In genomic region chr8:22395256-22395655, GRCm38 (mm10) we compare ENCODE assay signal across 22 mouse cellular contexts. TPM values are rescaled to one million over a fixed set of nuclear protein-coding genes. Genes with fewer than 3 reads are reported as not detected.
DNase-seq lines count a peak whose midpoint lies in the region; ATAC-seq lines count a peak whose summit lies in the region.
"Had no signal": no experiment of that assay in that cellular context is flagged by ENCODE, and none has a peak within 500 bp of the region (broad histone marks: within the 10 kb centered on the region; RNA-seq: fewer than 3 reads in every experiment).

No protein-coding gene starts in this region.

- DNase-seq in cerebellum, adult 11-12 months = peak; percentile 52
- peak; percentile 61 for DNase-seq in cerebellum, adult 9-11 months
- no peak for DNase-seq in testis, postnatal 10 days (ENCODE audit: low spot score)
- no peak for DNase-seq in adrenal gland, postnatal 4 days (ENCODE audit: low spot score in 2 of 2)
- DNase-seq: adrenal gland, postnatal 14 days; gastrocnemius, postnatal 14 days; heart, adult 18-20 months; kidney, postnatal 4 days; layer of hippocampus, adult 9-11 months; lung, embryonic 14.5 days; right cerebral cortex, postnatal 25 days; thymus, postnatal 4 days had no signal

- ATAC-seq in cerebellum, adult (ENCODE audit: insufficient number of reproducible peaks, low FRiP score, low TSS enrichment) = no peak
- no peak for ATAC-seq in intestine, embryonic 16.5 days
- ATAC-seq in liver, embryonic 16.5 days (ENCODE audit: low read depth) = no peak
- ATAC-seq in hindbrain, embryonic 12.5 days (ENCODE audit: low FRiP score) = no peak
- ATAC-seq: forebrain, embryonic 16.5 days; inflammation-experienced regulatory T-cells, adult 6 months had no signal

- H3K4me3 ChIP-seq in intestine, embryonic 16.5 days (ENCODE audit: low read length) = no peak overlapping the region
- H3K4me3 ChIP-seq in liver, embryonic 16.5 days (ENCODE audit: low read depth, low read length) = no peak overlapping the region
- no peak overlapping the region for H3K4me3 ChIP-seq in hindbrain, embryonic 12.5 days
- H3K4me3 ChIP-seq: embryonic facial prominence, embryonic 10.5 days; hindbrain, embryonic 13.5 days; limb, embryonic 13.5 days; midbrain, embryonic 12.5 days had no signal

- peak overlapping the region; percentile 82 for H3K27ac ChIP-seq in intestine, embryonic 16.5 days (ENCODE audit: low read length)
- H3K27ac ChIP-seq in liver, embryonic 16.5 days (ENCODE audit: low read length) = peak overlapping the region; percentile 45; the same call in 1 of the 2 replicates
- no peak overlapping the region for H3K27ac ChIP-seq in hindbrain, embryonic 12.5 days
- H3K27ac ChIP-seq: embryonic facial prominence, embryonic 10.5 days; hindbrain, embryonic 13.5 days; limb, embryonic 13.5 days; midbrain, embryonic 12.5 days had no signal

- no peaks in the 10 kb centered on the region for H3K36me3 ChIP-seq in intestine, embryonic 16.5 days (ENCODE audit: control insufficient read depth, insufficient read depth, low read length)
- H3K36me3 ChIP-seq in liver, embryonic 16.5 days (ENCODE audit: control insufficient read depth, insufficient read depth) = peaks cover 3% of the 10 kb centered on the region; the same call in 1 of the 2 replicates
- peaks cover 4% of the 10 kb centered on the region; the same call in 1 of the 2 replicates for H3K36me3 ChIP-seq in hindbrain, embryonic 12.5 days

- WGBS in intestine, embryonic 16.5 days = 93% methylated on average over 8 of the region's 8 CpGs
- WGBS in liver, embryonic 16.5 days (ENCODE audit: insufficient replicate concordance) = 76% methylated on average over 8 of the region's 8 CpGs
- 96% methylated on average over 8 of the region's 8 CpGs for WGBS in hindbrain, embryonic 12.5 days

- H3K9ac ChIP-seq in intestine, embryonic 16.5 days (ENCODE audit: low read depth, low read length) = no peak overlapping the region
- no peak overlapping the region for H3K9ac ChIP-seq in liver, embryonic 16.5 days (ENCODE audit: low read depth, low read length)
- no peak overlapping the region for H3K9ac ChIP-seq in hindbrain, embryonic 12.5 days
- H3K9ac ChIP-seq: hindbrain, embryonic 13.5 days; limb, embryonic 13.5 days; lung, embryonic 14.5 days; midbrain, embryonic 12.5 days had no signal

- peak overlapping the region; percentile 38 for H3K4me2 ChIP-seq in intestine, embryonic 16.5 days (ENCODE audit: low read depth, low read length)
- no peak overlapping the region for H3K4me2 ChIP-seq in liver, embryonic 16.5 days (ENCODE audit: low read depth, low read length)
- no peak overlapping the region for H3K4me2 ChIP-seq in hindbrain, embryonic 12.5 days (replicated peaks)
- H3K4me2 ChIP-seq: hindbrain, embryonic 13.5 days; limb, embryonic 13.5 days; lung, embryonic 14.5 days; midbrain, embryonic 12.5 days had no signal

- H3K9me3 ChIP-seq in intestine, embryonic 16.5 days (ENCODE audit: control insufficient read depth, low read length) = no peaks in the 10 kb centered on the region
- H3K9me3 ChIP-seq in liver, embryonic 16.5 days (replicated peaks; ENCODE audit: control insufficient read depth, low read length) = no peaks in the 10 kb centered on the region
- H3K9me3 ChIP-seq in hindbrain, embryonic 12.5 days (replicated peaks) = no peaks in the 10 kb centered on the region
- H3K9me3 ChIP-seq: embryonic facial prominence, embryonic 10.5 days; hindbrain, embryonic 13.5 days; limb, embryonic 13.5 days; midbrain, embryonic 12.5 days had no signal

- H3K4me1 ChIP-seq in intestine, embryonic 16.5 days (ENCODE audit: control insufficient read depth, insufficient read depth, low read length) = peaks cover 13% of the 10 kb centered on the region
- H3K4me1 ChIP-seq in liver, embryonic 16.5 days (ENCODE audit: control insufficient read depth, low read depth, low read length) = peaks cover 16% of the 10 kb centered on the region
- 0 out of 2 replicates have a peak, but pooled peaks cover 3% of the 10 kb centered on the region for H3K4me1 ChIP-seq in hindbrain, embryonic 12.5 days

- H3K27me3 ChIP-seq in intestine, embryonic 16.5 days (replicated peaks; ENCODE audit: control insufficient read depth, insufficient read depth, low read length) = no peaks in the 10 kb centered on the region
- H3K27me3 ChIP-seq in liver, embryonic 16.5 days (ENCODE audit: control insufficient read depth, insufficient read depth, low read depth, low read length) = no peaks in the 10 kb centered on the region
- no peaks in the 10 kb centered on the region for H3K27me3 ChIP-seq in hindbrain, embryonic 12.5 days
- H3K27me3 ChIP-seq: hindbrain, embryonic 13.5 days; limb, embryonic 13.5 days had no signal

RNA-seq across cellular contexts. Expression of gene Slc25a15, which starts 3.1 kb away (rescaled TPM):
- 129 and 148 TPM in 2 replicates for polyA plus RNA-seq in intestine, embryonic 16.5 days (2015; fragmentation: Nextera tagmentation; extraction: Ambion mirVana)
- 26.0 and 27.4 TPM in 2 replicates for polyA plus RNA-seq in liver, embryonic 16.5 days (2015; fragmentation: Nextera tagmentation; extraction: Ambion mirVana)
- total RNA-seq in adrenal gland, postnatal 4 days (2021) = 10 to 100 TPM; 18.7 to 24.5 TPM
- 13.6 and 14.0 TPM in 2 replicates for polyA plus RNA-seq in hindbrain, embryonic 12.5 days (2016; fragmentation: Nextera tagmentation; extraction: Ambion mirVana)

RNA-seq across cellular contexts. Expression of gene Mrps31, which starts 15.9 kb away (rescaled TPM):
- 73.0 and 78.7 TPM in 2 replicates for polyA plus RNA-seq in intestine, embryonic 16.5 days (2015; fragmentation: Nextera tagmentation; extraction: Ambion mirVana)
- polyA plus RNA-seq in liver, embryonic 16.5 days (2015; fragmentation: Nextera tagmentation; extraction: Ambion mirVana) = 25.9 and 26.8 TPM in 2 replicates
- total RNA-seq in adrenal gland, postnatal 4 days (2021) = 10 to 100 TPM; 42.4 to 45.7 TPM
- 38.2 and 41.1 TPM in 2 replicates for polyA plus RNA-seq in hindbrain, embryonic 12.5 days (2016; fragmentation: Nextera tagmentation; extraction: Ambion mirVana)

Comparison
In these comparisons a context has a peak if more than half of its experiments do, and no peak if none do; other contexts are left out.
1. DNase-seq: peak in cerebellum, adult 11-12 months (single experiment) and cerebellum, adult 9-11 months (single experiment); none in testis, postnatal 10 days (single experiment) and adrenal gland, postnatal 4 days (0 of 2).